Mouse (Mus musculus) kidney, postnatal 14 days (tissue): ENCODE measurements at regions not wholly inside any gene's neighbourhood (a gene's known extent, or its start where the extent isn't known, plus 50 kb on each side); places are given as distances from the start of the nearest gene placed in this dataset.

ENCODE experiments used
- DNase-seq: peaks from one replicate; pipeline ENCODE4 v3.0.0; 2022; ENCODE audit warnings: mixed read lengths

GRCm38 (mm10) chr6:108910330-108910729 lies 81.9 kb downstream of the Edem1 start:
- DNase-seq = no peak

- DNase-seq = no peak
These were observed 84.1 kb downstream of the Edem1 start for GRCm38 (mm10) chr6:108912539-108912938.

- DNase-seq = no peak
These were observed 91.0 kb downstream of the Edem1 start for GRCm38 (mm10) chr6:108919372-108919913.

- DNase-seq = no peak
These were observed 92.7 kb downstream of the Edem1 start for GRCm38 (mm10) chr6:108921181-108921580.

- DNase-seq = no peak
These were observed 94.1 kb downstream of the Edem1 start for GRCm38 (mm10) chr6:108922564-108922963.

- no peak for DNase-seq
These were observed 100.5 kb downstream of the Edem1 start for GRCm38 (mm10) chr6:108928981-108929380.

GRCm38 (mm10) chr6:108938646-108939045 lies 110.2 kb downstream of the Edem1 start:
- no peak for DNase-seq

- DNase-seq = no peak
These were observed 113.8 kb downstream of the Edem1 start for GRCm38 (mm10) chr6:108942288-108942687.

- no peak for DNase-seq
These were observed 123.9 kb downstream of the Edem1 start for GRCm38 (mm10) chr6:108952389-108952788.

- no peak for DNase-seq
These were observed 134.4 kb downstream of the Edem1 start for GRCm38 (mm10) chr6:108962810-108963209.

GRCm38 (mm10) chr6:108963295-108963694 lies 134.9 kb downstream of the Edem1 start:
- peak; percentile 72 for DNase-seq

GRCm38 (mm10) chr6:108969477-108970176 lies 141.2 kb downstream of the Edem1 start:
- peak; percentile 33 for DNase-seq

- DNase-seq = no peak
These were observed 143.1 kb downstream of the Edem1 start for GRCm38 (mm10) chr6:108971415-108972089.

GRCm38 (mm10) chr6:108973701-108974100 lies 145.3 kb downstream of the Edem1 start:
- no peak for DNase-seq

GRCm38 (mm10) chr6:108989506-108989905 lies 161.1 kb downstream of the Edem1 start:
- DNase-seq = no peak

GRCm38 (mm10) chr6:108993743-108994142 lies 165.3 kb downstream of the Edem1 start:
- DNase-seq = no peak

GRCm38 (mm10) chr6:109004443-109004842 lies 176.0 kb downstream of the Edem1 start:
- DNase-seq = no peak

GRCm38 (mm10) chr6:109009364-109009763 lies 180.9 kb downstream of the Edem1 start:
- DNase-seq = no peak

GRCm38 (mm10) chr6:109009793-109010192 lies 181.4 kb downstream of the Edem1 start:
- no peak for DNase-seq

GRCm38 (mm10) chr6:109019731-109020130 lies 191.3 kb downstream of the Edem1 start:
- DNase-seq = no peak
